Mouse (Mus musculus) NIH3T3 (cell line): ENCODE measurements at regions not wholly inside any gene's neighbourhood (a gene's known extent, or its start where the extent isn't known, plus 50 kb on each side); places are given as distances from the start of the nearest gene placed in this dataset.

Source experiments
- DNase-seq: peaks from one replicate; pipeline ENCODE4 v3.0.0-alpha.2; 2012; ENCODE audit warnings: low read depth

DNA sequence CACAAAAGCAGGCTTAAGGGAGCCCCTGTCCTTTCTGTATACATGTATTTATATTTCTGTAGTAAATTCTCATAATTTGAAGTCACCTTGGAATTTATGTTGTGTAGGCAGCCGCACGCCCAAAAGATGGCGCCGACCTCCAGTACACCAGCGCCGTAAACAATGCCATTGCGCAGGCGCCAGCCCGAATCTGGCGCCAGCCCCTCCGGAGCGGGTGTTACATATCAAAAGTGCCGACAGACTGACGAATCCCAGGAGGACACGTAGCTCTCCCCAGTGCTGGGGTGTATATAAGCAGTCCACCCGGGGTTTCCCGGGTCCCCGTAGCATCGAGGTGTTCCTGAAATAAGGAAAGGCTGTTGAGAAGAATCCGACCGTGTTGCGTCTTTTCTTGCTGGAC is 108.1 kb upstream of the Pde3a start:
- DNase-seq = no peak

DNA sequence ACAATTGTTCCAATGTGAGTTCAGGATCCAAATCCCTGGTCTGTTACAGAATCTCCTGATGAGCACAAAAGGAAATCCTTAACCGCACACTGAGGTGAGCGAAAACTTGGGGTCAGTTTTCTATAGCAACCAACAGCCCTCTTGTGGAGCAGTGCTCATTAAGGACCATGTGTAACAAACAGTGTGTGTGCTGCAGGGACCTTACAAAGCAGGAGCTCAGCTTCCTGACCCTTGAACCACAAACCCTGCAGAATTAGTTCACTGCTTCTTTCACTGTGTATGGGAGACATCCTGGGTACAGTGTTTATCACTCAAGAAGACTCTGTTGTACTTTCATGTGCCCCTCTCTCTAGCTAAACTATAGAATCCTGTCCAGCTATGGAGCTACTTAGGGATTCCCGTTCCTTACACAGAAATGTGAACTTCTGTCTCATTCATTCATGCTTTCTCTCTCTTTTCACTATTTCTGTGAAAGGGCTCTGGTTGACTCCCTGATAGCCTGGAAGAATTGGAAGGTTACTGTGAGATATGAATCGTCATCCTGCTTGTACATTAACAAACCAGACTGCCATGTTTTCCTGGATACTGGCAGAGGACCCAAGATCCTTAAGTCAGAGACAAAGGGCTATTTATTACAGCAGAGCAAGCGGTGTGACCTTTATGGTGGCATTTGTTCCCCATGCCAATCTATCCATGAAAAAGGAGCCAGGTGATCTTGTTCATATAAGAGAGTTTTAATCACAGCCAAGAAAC is 100.5 kb upstream of the Pde3a start:
- DNase-seq = no peak

DNA sequence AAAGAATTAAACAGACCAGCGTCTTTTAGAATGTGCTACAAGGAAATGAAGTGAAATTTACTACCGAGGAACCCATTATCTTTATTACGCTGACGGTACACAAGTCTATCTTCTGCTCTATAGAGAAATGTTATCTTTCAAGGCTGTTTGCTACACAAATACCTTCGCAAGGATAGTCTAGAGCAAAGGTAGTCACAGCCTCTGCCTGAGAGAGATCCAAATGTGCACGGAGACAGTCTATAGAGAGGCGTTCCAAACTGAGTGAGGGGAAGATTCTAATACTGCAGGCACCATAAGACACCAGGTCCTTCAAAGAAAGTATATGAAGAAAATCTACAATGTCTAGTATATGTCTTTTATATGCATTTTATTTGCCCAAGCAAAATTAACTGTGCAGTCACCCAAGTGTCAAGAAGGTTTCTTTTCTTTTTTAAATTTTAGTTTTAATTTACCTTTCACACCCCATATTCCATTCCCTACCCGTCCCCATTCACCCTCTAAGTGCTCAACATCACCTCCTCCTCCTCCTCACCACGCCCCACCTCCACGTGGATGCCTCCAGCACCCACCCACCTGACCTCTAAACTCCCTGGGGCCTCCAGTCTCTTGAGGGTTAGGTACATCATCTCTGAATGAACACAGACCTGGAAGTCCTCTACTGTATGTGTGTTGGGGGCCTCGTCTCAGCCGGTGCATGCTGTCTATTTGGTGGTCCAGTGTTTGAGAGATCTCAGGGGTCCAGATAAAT is 99.7 kb upstream of the Pde3a start:
- DNase-seq = no peak

DNA sequence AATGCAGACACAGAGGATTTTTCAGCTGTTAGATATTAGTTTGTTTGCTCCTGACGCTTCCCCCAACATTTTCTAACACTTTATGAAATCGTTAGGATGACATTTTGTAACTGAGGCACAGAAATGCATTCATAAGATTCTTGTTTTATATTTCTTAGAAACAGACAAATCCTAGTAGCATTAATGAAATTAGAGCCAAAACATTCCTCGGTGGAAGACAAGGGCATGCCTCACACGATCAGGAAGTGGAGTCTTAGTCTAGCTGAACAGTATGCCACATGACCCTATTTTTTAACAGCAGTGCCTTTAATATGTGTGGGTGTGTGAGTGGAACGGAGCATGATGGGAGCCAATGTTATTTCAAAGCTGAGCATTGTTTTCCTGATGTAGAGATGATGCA is 89.7 kb upstream of the Pde3a start:
- no peak for DNase-seq

DNA sequence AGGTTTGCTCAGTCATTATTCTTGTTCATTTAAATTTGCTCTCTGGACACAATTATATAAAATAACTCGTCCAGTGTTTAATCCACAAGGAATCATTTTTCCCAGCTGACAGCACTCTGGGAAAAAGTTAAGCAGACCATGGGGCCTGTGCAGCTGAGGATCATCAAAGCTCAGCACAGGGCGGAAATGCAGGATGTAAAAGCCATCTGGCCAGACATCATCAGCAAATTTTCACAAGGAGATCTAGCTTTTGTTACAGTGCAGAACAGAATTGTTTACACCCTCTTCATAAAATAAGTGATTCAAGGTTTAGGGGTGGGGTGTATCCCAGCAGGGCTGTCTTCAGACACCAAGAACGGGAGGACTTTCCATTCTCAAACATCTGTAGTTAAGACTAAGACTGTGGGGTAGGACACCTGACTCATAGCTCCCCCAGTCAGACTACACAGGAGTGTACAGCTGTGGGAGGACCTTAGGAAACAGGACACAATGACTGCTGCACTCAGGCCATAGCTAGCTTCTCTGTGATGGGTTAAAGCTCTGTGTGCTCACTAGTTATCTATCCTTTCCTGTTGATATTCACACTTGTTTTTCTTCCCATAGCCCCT is 87.3 kb upstream of the Pde3a start:
- DNase-seq = no peak

DNA sequence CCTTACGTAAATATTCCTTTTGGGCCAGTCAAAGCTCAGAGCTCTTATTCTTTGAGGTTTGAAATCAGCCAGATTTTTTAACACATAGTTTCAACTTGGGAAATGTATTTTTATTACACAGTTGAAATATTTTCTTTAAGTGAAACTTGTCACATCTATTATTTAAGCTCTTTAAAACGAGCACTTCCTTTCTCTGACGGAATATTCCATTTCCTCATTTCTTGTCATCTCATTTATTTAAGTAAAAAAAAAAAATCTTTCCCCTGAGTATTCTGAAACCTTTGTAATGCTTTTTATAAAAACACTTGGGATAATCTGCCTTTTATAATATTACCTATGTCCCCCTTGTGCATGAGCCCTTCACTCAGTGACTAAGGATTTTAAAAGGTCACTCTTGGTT is 81.8 kb upstream of the Pde3a start:
- no peak for DNase-seq

DNA sequence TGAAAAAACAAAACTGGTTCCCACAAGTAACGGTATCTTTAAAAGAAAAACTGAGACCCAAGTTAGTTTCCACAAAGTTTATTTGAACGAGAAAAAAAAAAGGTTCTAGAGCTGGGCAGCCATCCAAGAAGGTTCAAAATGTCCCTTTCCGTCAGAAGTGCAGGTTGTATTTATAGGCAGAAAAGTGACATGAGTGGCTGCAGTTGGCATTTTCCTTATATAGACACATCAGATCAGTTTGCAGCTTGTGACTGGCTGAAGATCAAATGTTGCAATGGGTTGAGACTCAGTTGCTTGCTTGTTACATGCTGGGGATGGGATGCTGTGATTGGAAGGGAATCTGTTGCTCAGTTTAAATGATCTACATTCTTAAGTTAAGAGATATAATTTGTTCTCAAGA is 80.7 kb upstream of the Pde3a start:
- DNase-seq = no peak

DNA sequence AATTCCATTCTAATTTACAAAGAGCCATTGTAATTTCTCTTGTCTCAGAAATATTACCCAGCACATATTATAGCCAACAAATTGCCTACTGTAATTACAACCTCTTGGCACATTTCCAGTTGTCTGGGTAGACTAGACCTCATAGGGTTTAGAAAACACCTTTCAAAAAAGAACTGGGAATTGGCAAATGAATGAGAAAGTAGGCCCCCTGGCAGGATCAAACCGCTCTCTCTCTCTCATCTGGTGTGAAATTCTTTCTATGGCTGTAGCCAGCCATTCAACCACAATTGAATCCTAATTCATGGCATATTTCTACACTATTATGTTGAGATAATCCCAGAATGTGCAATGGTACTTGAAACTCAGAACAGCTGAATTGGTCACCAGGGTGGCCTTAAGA is 65.3 kb upstream of the Pde3a start:
- no peak for DNase-seq

DNA sequence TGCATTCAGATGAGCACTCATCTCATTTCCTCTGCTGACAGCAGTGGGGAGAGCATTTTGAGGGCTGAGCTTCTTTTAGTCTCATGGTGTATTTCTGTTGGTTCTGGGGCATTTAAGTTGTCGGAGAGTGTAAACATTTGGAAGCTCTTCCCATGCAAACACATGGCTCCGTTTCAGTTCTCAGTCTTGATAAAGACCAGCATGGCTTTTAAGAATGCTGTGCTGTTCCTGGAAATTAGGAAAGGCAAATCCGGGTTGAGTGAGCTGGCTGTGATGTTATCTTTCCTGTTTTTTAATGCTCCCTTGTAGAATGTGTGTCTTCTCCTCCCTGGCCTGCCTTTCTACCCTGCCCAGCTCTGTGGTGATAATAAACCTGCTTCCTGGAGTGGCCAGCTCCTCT is 61.0 kb upstream of the Pde3a start:
- DNase-seq = no peak

DNA sequence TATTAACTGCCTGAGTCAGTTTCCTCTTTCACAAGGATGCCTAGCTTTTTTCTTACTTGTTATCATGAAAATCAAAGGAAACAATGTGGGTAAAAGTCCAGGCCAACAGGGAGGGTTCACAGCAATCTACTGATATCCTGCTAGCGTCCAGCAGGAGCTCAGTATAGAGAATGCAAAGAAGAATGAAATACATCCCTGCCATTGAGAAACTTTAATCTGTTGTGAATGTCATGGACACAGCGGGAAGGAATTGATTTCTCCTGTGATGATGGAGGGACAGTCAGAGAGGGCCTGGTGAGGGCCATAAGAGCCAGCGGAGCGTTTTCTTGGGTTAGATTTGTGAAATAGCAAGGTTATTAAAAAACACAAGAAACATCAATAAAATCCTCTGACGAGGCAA is 60.0 kb upstream of the Pde3a start:
- DNase-seq = no peak

DNA sequence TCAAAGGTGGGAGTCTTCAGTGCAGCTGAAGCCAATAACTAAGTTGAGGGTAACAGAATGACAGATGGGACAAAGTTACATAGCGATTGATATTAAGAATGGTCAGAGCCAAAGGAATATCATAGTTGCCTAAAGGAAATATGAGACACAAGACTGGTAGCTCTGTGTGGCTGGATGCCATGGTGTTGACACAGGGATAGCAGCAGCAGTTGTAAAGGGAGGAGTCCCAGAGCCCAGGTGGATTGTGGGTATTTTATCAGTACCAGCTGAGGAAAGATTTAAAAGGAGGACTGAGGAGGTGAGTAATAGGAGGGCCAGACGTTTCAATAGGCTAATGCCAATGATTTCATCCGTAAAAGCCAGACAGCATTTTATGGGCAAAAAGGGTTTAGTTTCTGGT is 59.4 kb upstream of the Pde3a start:
- DNase-seq = peak; percentile 56

DNA sequence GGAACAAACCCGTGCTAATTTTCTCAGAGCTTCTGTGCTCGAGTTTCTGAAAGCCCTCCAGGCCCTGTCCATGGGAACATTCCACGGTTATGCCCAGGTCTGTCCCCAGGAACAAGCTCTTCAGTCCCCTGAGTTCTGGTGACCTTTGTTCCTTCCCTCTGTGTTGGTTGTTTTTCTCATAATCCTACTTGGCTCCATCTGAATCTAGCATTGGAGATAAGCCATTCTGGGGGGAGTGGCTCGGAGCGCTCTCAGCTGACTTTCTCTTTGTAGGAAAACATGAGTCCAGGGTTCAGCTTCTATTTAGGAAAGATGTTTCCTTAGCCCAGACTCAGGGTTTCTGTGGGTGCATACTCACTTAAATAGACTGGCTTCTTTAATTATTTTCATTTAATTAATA is 58.7 kb upstream of the Pde3a start:
- DNase-seq = no peak

DNA sequence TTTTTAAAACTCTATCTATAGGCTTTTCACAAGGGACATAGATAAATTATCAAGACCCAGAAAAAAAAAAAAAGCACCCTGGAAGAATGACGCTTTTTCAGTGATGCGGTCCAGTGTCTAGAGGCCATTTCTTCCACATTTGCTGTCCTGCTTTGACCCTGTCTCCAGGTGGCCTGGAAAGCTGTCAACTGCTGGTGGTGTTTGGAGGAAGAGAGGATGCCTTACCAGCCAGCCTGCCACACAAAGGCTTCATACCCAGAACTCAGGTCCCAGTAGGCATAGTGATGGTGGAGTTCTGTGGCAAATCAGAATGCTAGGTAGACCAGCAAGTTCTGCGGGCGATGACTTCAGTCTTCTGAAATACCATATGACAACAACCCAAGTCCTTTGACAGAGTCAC is 51.6 kb upstream of the Pde3a start:
- no peak for DNase-seq
